Mouse (Mus musculus) gastrocnemius, postnatal 4 days (tissue): ENCODE data around the gene Hoxb3. TPM values are rescaled to one million over a fixed set of nuclear protein-coding genes. Genes with fewer than 3 reads are reported as not detected.

ENCODE experiments used
- DNase-seq, 2 experiments: peaks; one replicate each; pipeline ENCODE4 v3.0.0; 2021 to 2022; ENCODE audit warnings: low spot score in 2 of 2, mixed read lengths in 2 of 2
- total RNA-seq, 2 experiments: library from RNA; stranded (reverse); gene quantifications; 2 replicates each; pipeline ENCODE4 v1.2.3; 2021

The Hoxb3 gene
- total RNA-seq, 2 experiments from 2014 or later = 1.0 to 1.3 TPM

DNA sequence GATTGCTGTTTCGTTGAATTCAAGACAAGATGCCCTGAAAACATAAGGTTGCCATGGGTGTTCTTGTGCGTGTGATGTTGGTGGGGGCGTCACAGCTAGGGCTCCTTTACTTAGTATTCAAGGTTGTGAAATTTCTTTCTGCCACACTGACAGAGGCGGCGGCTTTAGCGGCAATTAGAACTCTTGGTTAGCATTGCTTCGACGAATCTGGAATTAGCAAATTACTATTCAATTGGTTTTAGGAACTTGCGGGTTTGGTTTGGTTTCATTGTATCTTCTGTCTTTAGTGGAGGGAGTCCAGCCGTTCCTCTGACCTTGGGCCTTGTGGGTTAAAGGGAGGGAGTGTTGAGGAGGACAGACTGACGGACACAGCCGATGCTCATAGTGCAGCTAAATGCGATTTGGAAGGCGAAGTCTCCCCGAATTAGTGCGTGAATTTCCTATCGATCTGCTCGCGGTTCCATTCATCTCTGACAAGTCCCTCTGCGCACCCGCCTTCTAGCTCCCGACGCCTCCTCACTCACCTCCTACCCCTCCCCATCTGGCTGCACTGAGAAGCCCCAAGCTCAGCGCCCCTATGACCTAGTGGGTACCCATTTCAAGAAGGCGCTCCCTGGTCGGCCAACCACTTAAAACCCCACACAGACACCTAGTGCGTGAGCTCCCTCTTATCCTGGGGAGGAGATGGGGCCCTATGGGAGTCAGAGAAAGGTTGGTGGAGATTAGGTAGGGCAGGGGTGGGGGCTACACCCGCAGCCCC is 5.3 kb upstream of the Hoxb3 start, which contains the start of gene Hoxb4:
Gene Hoxb4, plus strand, starts transcription at position 660 of the 760 bp plus-strand sequence.
- DNase-seq = no peak

DNA sequence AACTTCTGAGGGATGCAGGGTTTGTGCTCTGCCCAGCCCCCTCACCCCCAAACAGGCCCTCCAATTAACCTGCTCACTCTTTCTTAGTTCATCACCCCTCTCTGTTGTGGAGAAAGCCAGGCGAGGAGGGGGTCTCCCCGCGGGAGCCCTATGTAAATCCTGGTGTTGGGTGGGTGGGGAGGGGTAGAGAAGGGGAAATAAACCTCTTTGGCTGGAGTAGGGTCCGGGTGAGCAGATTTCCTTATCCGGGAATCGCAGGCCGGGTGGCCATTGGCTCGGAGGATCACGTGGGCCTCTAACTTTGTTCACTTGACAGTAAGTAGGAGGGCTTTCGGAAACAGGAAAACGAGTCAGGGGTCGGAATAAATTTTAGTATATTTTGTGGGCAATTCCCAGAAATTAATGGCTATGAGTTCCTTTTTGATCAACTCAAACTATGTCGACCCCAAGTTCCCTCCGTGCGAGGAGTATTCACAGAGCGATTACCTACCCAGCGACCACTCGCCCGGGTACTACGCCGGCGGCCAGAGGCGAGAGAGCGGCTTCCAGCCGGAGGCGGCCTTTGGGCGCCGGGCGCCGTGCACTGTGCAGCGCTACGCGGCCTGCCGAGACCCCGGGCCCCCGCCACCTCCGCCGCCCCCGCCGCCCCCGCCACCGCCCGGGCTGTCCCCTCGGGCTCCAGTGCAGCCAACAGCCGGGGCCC is 4.6 kb upstream of the Hoxb3 start:
- no peak for DNase-seq

DNA sequence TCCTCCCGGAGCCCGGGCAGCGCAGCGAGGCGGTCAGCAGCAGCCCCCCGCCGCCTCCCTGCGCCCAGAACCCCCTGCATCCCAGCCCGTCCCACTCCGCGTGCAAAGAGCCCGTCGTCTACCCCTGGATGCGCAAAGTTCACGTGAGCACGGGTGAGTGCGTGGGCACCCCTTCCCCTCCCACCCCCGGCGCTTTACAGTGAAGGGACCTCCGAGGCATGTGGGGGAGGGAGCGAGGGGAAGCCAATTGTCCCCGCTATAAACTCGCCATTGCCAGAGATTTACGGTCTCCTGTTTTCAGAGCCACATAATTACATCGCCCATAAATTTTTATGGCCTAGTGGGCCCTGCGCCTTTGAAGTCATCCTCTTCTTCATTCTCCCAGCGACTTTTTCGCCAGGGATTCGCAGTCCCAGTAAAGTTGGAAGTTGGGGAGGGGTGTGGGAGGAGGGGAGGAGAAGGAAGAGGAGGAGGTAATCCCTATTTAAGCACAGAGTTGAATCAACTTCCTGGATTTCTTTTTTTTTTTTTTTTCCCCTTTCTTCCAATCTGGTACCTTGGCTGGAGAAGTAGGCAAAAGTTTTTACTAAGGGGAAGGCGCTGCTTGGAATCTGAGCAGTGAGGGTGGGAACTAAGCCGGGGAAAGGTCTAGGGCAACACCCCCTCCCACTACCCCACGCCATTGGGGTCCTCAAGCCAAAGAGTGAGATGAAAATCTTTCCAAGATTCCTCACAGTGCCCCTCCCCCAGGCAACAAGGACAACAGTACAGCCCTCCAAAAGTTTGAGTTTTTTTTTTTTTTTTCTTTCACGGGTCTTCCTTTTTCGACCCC is 3.8 kb upstream of the Hoxb3 start:
- no peak for DNase-seq

DNA sequence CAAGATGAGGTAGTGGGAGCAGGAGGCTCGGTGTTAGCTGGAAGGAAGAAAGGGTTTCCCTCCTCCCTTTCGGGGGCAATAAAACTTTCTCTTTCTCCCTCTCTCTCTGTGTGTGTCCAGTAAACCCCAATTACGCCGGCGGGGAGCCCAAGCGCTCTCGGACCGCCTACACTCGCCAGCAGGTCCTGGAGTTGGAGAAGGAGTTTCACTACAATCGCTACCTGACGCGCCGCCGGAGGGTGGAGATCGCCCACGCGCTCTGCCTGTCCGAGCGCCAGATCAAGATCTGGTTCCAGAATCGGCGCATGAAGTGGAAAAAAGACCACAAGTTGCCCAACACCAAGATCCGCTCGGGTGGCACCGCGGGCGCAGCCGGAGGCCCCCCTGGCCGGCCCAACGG is 3.2 kb upstream of the Hoxb3 start:
- no peak for DNase-seq

DNA sequence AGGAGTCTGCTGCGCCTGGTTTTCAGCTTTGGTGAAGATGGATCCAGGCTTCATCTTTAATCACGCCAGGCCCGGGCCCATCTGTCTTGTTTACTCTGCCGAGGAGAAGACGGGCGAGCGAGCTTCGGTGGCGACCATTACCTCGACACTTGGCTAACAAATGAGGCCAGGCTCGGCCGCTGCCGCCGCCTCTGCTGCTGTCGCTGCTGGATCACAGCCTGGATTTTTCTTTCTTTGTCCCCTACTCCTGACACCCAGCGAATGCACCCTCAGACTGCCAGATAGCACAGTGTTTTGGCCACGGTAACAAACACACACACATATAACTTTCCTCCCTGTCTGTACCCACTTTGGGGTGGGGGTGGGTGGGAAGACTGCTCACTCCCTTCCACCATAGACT is 2.4 kb upstream of the Hoxb3 start:
- no peak for DNase-seq

DNA sequence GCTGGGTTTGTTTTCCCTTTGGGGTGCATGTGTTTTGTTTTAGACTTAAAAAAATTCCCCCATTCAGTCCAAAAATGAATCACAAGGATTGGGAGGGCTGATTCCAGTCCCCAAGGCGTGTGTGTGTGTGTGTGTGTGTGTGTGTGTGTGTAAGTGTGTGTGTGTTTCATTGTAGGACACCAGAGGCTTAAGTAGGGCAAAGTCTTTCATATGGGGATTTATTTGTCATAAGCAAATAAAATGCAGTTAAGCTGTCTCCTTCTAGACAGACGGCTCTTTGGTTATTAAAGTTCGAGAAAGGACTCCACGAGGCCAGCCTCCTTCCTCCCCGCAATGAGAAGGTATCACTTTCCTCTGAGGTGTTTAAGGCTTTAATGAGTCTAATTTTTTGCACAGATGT is 1.3 kb upstream of the Hoxb3 start:
- no peak for DNase-seq

DNA sequence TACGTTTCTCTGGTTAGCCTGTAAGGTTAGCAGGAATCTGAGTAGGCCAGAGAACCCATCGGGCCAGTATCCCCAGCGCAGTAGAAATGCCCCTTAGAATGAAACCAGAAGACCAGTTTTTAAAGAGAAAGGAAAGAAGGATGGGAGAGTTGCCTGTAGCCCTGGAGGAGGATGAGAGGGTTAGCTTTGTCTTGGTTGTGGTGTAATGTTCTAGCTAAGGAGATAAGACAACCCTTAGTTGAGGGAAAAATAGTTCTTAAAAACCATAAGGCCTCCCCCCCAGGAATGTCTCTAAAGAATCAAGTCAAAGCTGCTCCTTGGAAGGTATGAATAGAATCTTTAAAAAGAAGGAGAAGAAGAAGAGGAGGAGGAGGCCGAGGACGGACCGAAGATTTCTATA is 388 bp upstream of the Hoxb3 start:
- no peak for DNase-seq

DNA sequence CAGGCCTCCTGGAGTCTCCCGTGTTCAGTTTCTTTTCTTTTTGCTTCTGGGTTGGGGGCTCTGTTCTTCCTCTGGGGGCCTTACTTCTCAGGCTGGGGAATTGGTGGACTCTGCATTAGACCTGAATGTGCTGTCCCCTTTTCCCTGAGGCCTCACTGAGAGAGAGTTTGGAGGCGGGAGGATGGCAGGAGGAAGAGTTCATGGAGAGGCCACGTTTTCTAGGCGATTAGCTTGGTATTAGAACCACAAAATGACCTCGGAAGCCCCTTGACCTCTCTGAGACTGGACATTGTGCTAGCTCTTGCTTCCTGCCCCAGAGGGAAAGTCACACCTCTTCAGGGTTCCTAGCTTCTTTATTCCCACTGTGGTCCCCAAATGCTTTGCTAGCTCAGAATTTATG is 999 bp downstream of the Hoxb3 start:
- no peak for DNase-seq

DNA sequence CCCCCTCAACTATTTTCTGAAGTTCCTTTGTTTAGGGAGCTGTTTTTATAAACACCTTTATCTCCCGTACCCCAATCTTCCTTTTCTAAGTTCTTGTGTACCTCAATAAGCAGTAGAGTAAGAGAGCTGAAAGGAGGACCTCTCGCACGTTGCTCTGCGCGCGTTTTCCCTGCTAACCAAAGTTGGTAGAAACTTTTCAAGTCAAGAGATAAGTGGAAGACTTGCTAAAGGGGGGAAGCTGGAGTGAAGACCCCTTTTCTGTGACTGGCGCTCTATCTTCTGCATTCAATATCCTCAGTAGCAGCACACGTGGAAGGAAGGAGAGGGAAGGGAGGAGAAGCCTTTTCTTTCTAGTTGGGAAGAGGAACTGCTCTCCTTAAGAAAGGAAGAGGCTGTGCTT is 1.8 kb downstream of the Hoxb3 start:
- no peak for DNase-seq

DNA sequence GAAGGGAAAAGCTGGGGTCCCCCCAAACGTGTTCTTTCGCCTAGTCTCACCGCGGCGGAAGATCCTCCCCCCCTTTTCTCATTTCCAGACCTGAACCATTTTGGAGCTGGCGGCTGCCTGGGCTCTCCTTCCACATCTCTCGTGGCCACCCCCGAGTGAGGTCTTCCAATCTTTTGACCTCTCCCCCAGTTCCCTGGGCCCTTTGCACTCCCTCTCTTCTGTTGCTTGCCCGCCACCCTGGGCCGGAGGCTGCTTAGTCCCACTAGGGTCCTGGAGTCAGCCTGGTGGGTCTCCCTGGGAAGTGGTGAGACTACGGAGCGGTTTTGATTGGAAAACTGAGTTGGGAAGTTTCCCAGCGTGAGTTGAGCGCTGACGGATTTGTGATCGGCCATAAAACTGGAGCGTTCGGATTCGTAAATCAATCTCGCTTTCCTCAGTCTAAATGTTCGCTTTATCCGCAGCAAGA is 2.7 kb downstream of the Hoxb3 start:
- DNase-seq = no peak

DNA sequence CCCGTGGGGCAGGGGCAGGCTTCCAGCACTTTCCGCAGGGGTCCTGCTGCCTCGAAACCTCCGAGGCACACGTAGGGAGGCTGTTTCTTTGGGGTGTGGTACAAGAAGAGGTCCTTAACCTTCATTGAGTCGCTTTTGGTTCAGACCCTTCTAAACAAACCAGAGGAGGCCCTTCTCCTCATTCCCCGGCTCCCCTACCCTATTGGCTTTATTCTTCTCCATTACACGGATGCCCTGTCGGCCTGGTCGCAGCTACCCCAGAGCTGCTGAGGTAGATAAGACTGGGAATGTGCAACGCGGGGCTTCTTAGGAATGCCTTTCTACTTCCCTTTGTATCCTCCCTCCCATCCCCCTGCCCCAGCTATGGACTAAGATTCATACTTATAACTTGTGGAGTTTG is 3.6 kb downstream of the Hoxb3 start:
- no peak for DNase-seq

DNA sequence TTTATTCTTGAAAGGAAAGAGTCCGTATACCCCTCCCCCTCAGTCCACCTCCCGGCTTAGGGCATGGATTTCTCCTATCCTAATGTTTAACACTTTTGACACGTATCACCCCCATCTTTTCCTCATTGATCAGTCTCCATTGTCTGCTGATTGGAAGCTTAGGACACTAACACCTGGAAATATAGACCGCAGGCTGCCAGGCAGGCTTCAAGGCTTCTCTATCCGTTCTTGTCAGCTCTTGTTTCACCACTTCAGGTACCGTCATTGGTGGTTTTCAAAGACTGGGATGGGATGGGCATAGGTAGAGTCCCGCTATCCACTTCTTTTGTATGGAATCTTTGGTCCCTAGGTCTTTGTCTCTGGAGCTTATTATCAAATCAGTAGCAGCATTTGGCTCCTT is 4.0 kb downstream of the Hoxb3 start:
- no peak for DNase-seq

DNA sequence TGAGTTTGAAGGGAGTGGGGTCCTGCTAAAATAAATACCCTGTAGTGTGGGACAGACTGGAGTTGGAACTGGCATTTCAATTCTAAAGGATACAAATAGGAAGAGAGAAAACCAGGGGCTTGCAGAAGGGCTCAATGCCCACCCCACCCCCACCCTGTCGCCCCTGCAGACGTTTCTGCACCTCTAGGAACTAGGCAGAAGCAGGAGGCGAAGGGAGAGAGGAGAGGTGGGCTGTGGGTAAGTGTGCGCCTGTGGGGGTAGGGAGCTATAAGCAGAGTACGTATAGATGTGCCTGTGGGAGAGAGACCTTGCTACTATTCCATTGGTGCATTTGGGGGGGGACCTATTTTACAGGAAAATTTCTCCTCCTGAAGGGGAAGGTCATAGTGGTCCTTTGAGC is 4.6 kb downstream of the Hoxb3 start:
- no peak for DNase-seq

DNA sequence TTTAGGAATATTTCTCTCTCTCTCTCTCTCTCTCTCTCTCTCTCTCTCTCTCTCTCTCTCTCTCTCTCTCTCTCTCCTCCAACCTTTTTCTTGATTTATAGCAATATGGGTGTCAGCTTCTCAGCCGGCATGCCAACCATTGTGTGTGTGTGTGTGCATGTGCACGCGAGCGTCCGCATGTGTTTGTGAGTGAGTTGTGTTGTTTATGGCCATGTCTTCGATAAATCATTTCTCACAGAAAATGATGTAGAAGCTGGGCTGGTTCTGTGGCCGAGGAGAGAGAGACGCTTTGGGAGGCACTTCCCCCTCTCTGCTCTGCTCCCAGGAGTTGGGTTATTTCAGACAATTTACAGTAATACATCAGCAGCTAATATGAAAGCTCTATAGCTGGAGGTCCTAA is 5.5 kb downstream of the Hoxb3 start:
- DNase-seq = no peak

DNA sequence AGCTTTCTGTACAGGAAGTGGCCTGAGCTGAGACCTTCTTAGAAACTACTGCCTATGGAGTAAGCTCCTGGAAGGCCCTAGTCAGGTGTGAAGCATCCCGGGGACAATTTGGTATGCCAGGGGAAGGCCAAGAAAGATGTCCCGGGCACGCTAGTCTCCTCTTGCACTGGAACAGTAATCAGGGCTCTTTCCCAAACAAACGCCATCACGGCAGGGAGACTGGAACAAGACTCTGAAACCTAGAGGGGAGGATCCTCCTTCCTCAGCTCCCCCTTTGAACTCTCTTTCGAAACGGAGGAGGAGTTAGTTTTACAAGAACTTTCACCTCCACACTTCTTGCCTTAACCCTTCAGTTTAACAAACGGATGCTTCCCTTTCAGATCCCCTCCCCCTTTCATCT is 9.0 kb downstream of the Hoxb3 start:
- no peak for DNase-seq

DNA sequence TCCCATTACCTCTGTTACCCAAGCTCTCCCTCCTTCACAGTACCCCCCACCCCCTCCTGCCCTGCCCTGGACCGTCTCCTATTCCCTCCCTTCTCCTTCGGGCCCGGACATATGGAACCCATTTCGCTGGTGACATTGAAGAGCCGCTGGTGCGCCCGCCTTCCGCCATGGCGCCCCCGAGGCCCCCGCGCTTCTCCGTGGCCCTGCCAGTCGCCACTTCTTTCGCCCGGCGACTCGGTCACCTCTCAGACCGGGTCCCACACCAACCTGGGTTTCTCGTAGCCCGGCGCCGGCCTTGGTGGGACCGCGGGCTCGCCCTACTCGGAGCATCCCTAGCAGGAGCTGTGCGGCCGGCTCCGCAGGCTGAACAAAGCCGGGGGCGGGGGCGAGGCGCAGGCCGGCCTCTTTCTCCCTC is 9.5 kb downstream of the Hoxb3 start:
- no peak for DNase-seq

DNA sequence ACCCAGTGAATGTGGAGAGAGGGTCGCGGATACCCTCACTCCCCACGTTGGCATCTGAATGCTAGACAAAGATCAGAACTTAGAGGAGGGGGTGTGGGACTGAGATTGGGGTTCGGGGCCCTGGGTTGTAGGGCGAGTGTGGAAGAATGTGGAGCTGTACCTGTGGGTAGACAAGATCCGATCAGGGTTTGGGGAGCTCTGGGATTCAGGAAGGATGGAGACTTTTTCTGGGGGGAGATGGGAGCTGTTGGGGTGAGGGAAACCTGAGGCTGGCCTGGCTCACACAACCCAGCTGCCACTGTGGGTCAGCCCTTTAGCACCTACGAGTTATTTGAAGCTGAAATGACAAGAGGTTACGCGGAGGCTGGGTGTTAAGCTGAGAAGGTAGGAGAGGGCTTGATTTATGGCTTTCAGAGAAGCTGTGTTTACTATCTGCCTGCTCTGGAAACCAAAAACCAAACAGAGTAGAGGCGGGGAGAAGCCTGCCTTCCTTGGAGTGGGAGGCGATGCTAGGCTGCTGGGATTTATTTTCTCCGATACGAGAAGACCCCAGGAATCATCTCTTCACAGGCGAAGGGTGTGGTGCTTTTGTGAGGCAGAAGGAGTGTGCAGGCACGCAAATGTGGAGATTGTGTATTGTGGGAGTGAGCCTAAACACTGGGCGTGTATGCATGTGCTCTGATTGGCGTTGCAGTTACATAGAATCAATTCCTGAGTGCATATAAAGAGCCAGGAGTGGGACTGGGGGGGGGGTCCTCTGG is 10.3 kb downstream of the Hoxb3 start:
- no peak for DNase-seq

DNA sequence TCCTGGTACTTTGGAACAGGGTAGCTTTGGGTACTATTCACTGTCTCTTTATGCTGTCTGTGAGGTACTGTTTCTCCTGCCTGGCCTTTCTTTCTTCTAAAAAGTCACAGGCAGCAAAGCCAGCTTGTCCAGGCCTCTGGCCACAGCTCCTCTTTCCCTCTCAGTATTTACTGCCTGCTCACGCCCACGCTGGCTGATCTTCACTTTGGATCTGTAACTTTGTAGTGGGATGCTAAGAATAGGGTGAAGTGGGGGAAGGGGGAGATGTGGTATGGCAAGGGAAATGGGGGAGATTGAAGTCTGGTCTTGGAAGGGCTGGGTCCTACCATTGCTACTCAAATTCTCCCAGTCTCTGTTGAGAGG is 10.9 kb downstream of the Hoxb3 start:
- DNase-seq = no peak

DNA sequence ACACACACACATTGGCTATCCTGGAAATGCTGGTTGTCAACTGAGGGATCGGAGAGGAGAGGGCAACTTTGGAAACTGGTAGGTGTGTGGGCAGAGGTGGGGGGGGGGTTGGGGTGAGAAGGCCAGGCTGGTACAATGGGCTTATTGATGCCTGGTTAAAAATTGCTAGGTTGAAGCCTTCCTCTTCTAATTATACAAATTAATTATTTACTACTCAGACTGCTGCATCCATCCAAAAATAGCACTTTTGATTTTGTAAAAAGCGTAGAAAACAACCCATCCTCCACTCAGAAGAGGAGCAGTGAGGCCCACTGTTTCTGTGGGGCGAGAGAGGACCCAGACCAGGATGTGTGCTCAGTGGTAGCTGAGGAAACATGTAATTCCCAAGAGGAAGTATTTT is 11.9 kb downstream of the Hoxb3 start:
- DNase-seq = no peak

DNA sequence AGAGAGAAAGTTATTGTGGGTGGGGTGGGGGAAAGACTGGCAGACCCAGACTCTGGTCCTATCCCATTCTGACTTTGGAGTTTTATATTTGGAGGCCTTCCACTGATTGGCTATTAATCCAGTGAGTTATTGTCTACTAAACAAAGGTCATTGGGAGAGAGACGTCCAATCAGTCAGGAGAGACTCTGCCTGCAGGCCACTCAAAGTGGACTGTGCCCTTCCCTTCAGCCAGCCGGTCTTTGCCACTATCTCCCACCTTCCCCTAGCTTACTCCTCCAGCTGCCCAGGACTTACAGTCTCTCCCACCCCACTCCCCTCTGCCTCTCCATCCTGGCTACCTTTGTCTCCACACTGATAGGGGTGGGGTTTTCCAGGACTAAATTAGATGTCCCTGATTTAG is 13.5 kb downstream of the Hoxb3 start:
- no peak for DNase-seq

DNA sequence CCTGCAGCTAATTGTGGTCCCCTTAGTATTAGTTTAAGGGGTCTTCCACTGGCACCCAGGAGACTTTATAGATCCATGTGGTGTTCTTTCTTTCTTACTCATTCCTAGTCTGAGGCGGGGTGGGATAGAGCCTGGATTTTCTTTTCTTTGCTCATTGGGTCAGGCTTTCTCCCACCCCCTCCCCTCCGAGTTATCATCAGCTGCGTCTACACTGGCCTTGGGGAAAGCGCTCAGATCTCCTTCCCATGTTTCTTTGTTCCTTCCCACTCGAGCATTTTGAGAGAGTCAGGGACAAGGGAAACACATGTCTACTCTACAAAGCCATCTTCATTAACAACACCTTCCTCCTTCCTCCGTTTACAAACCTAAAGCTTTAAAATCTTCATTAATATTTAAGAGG is 13.9 kb downstream of the Hoxb3 start:
- no peak for DNase-seq
